Mouse (Mus musculus) yolk sac, embryonic 10.5 days (tissue): Measurements from ENCODE around the gene Ddr2.
A peak's percentile ranks its signal among the peaks of the same experiment; 100 is the strongest.
"Not testable (repeated sequence)": the region's sequence is repeated elsewhere in the genome, so short reads cannot be mapped to it uniquely, and the experiment has no call there.

Experiments used
- DNase-seq: peaks from one replicate; pipeline ENCODE4 v3.0.0-alpha.2; 2017; ENCODE audit warnings: low spot score

Gene Ddr2

GRCm38 (mm10) chr1:170039402-170039801 is 71.2 kb downstream of the Ddr2 start:
- DNase-seq = no peak

GRCm38 (mm10) chr1:170035575-170035974 is 75.0 kb downstream of the Ddr2 start:
- no peak for DNase-seq

- no peak for DNase-seq
These were observed 75.6 kb downstream of the Ddr2 start for GRCm38 (mm10) chr1:170034961-170035360.

- no peak for DNase-seq
These were observed 78.9 kb downstream of the Ddr2 start for GRCm38 (mm10) chr1:170031656-170032055.

- no peak for DNase-seq
These were observed 95.8 kb downstream of the Ddr2 start for GRCm38 (mm10) chr1:170014784-170015183.

GRCm38 (mm10) chr1:170010716-170011505 is 99.7 kb downstream of the Ddr2 start:
- DNase-seq = no peak

GRCm38 (mm10) chr1:170009296-170009695 is 101.3 kb downstream of the Ddr2 start:
- DNase-seq = no peak

GRCm38 (mm10) chr1:170008432-170009220 is 101.9 kb downstream of the Ddr2 start:
- DNase-seq = no peak

GRCm38 (mm10) chr1:170006516-170006915 is 104.0 kb downstream of the Ddr2 start:
- DNase-seq = peak; percentile 10

- no peak for DNase-seq
These were observed 105.3 kb downstream of the Ddr2 start for GRCm38 (mm10) chr1:170005297-170005696.

- not testable (repeated sequence) for DNase-seq
These were observed 116.7 kb downstream of the Ddr2 start for GRCm38 (mm10) chr1:169993901-169994300.

GRCm38 (mm10) chr1:169986166-169986565 is 124.4 kb downstream of the Ddr2 start:
- DNase-seq = no peak

GRCm38 (mm10) chr1:169977621-169978020 is 132.9 kb downstream of the Ddr2 start:
- no peak for DNase-seq

- no peak for DNase-seq
These were observed 138.6 kb downstream of the Ddr2 start for GRCm38 (mm10) chr1:169971998-169972397.

GRCm38 (mm10) chr1:169970936-169971335 is 139.6 kb downstream of the Ddr2 start:
- DNase-seq = no peak

GRCm38 (mm10) chr1:169969516-169969886 is 141.1 kb downstream of the Ddr2 start:
- DNase-seq = no peak

GRCm38 (mm10) chr1:169968792-169969515 is 141.6 kb downstream of the Ddr2 start, which contains the start of gene Hsd17b7:
Hsd17b7 (minus strand) TSS chr1:169969241.
- peak; percentile 99 for DNase-seq

- DNase-seq = no peak
These were observed 157.5 kb downstream of the Ddr2 start for GRCm38 (mm10) chr1:169953106-169953505.

- DNase-seq = no peak
These were observed 157.9 kb downstream of the Ddr2 start for GRCm38 (mm10) chr1:169952636-169953035.

- no peak for DNase-seq
These were observed 159.0 kb downstream of the Ddr2 start for GRCm38 (mm10) chr1:169951561-169951960.

- no peak for DNase-seq
These were observed 159.9 kb downstream of the Ddr2 start for GRCm38 (mm10) chr1:169950651-169951050.

GRCm38 (mm10) chr1:169949981-169950380 is 160.6 kb downstream of the Ddr2 start:
- DNase-seq = no peak
